Mouse (Mus musculus) bone marrow macrophage, adult 2 months (primary cell): ENCODE measurements around the gene Xkrx.

Experiments
- CTCF ChIP-seq: IDR thresholded peaks from 2 replicates; pipeline ENCODE4 v1.5.1; 2012; ENCODE audit warnings: low read depth, mild to moderate bottlenecking, low read length, moderate library complexity
- POLR2A ChIP-seq: IDR thresholded peaks from 2 replicates; pipeline ENCODE4 v1.6.1; 2012; ENCODE audit warnings: mild to moderate bottlenecking, low read depth, low read length, borderline replicate concordance

- no peak for TF ChIP-seq CTCF
- TF ChIP-seq POLR2A, result no peak
Observed at GRCm38 (mm10) chrX:134141551-134141950, 20.3 kb downstream of the Xkrx start.
